Mouse (Mus musculus) heart, adult 18-20 months (tissue): ENCODE measurements at regions not wholly inside any gene's neighbourhood (a gene's known extent, or its start where the extent isn't known, plus 50 kb on each side); places are given as distances from the start of the nearest gene placed in this dataset.

Experiments
- DNase-seq, 2 experiments: peaks; one replicate each; pipeline ENCODE4 v3.0.0; 2021 to 2022; ENCODE audit warnings: mixed read lengths in 1 of 2

GRCm38 (mm10) chr3:136444598-136444997 is 118.7 kb upstream of the Bank1 start:
- DNase-seq = no peak

GRCm38 (mm10) chr3:136442099-136442498 is 116.2 kb upstream of the Bank1 start:
- peak in 1 of 2 experiments; percentile 8 for DNase-seq

- no peak for DNase-seq
These were observed 114.2 kb upstream of the Bank1 start for GRCm38 (mm10) chr3:136439907-136440645.

GRCm38 (mm10) chr3:136439350-136439749 is 113.5 kb upstream of the Bank1 start:
- DNase-seq = no peak

GRCm38 (mm10) chr3:136434407-136434806 is 108.5 kb upstream of the Bank1 start:
- DNase-seq = no peak

- no peak for DNase-seq
These were observed 106.2 kb upstream of the Bank1 start for GRCm38 (mm10) chr3:136432072-136432471.

GRCm38 (mm10) chr3:136427427-136427826 is 101.6 kb upstream of the Bank1 start:
- DNase-seq = no peak

GRCm38 (mm10) chr3:136426539-136427194 is 100.8 kb upstream of the Bank1 start:
- peak; percentile 51 to 74 for DNase-seq

GRCm38 (mm10) chr3:136421969-136422614 is 96.2 kb upstream of the Bank1 start:
- DNase-seq = peak; percentile 43 to 63

- DNase-seq = no peak
These were observed 79.7 kb upstream of the Bank1 start for GRCm38 (mm10) chr3:136405606-136406005.

GRCm38 (mm10) chr3:136383282-136383681 is 57.4 kb upstream of the Bank1 start:
- DNase-seq = no peak

- DNase-seq = no peak
These were observed 54.8 kb upstream of the Bank1 start for GRCm38 (mm10) chr3:136380644-136381043.

- no peak for DNase-seq
These were observed 54.0 kb upstream of the Bank1 start for GRCm38 (mm10) chr3:136379741-136380398.

GRCm38 (mm10) chr3:136376893-136377292 is 51.0 kb upstream of the Bank1 start:
- DNase-seq = no peak
